Mouse (Mus musculus) heart, adult 2 months (tissue): ENCODE data around the gene 1700122O11Rik.

ENCODE experiments used
- CTCF ChIP-seq: fragments of 200-600 bp; IDR thresholded peaks from 2 replicates; pipeline ENCODE4 v1.8.1; 2022; ENCODE audit warnings: antibody characterized with exemption, mild to moderate bottlenecking, moderate library complexity
- EP300 ChIP-seq: fragments of 200-500 bp; IDR thresholded peaks from 2 replicates; pipeline ENCODE4 v1.6.1; 2011; ENCODE audit warnings: low read depth, low read length, control low read depth; ENCODE audit not compliant: insufficient read depth
- POLR2A ChIP-seq: fragments of 200-500 bp; IDR thresholded peaks from 2 replicates; pipeline ENCODE4 v1.6.1; 2011; ENCODE audit warnings: mild to moderate bottlenecking, low read depth, low read length, control low read depth; ENCODE audit not compliant: insufficient read depth

DNA sequence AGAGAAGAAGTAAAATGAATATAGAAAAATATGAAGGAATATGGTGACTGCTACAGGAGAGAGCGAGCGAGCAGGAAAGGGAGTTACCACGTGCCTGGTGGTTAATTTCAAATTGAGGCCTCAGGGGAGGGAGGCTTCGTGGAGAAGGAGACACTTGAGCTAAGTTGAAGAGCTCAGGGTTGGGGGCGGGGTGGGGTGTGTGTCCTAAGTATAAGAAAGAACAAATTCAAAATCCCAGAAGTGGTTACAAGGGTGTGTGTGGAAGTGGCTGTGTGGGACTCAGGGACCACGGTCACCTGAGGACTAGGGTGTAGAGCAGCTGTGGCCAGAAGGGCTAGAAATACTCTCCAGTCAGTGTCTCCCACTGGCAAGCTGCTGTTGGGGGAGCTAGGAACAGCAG lies 38.7 kb downstream of the 1700122O11Rik start:
- TF ChIP-seq POLR2A (no peak), CTCF (no peak), EP300 (no peak)
